Mouse (Mus musculus): ENCODE measurements around the gene Rpf2.

Gene Rpf2

GRCm38 (mm10) chr10:40246374-40247165 is at the start of gene Rpf2:
Rpf2 (minus strand) TSS chr10:40247036.
- TF ChIP-seq GATA4 (IDR thresholded peaks at IDR 0.05; ENCODE audit: insufficient replicate concordance, low read length), result peak; percentile 27; the same call in 1 of the 2 replicates

DNA sequence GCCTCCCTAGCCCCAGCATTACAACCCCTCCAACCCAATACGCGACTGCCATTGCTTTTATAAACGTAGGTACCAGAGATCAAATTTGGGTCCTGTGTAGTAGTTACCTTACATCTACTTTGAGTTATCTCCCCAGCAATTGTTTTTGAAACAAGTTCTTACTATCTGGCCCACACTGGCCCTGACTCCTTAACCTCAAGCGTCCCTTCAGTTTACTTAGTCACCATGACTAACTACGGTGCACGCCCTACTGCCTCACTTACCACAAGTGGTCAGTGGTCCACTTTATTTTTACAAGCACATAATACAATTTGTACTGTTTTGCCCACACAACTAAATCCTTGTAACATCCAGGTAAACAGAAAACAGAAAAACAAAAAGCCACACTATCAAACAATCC is 45.8 kb upstream of the Rpf2 start:
- TF ChIP-seq GATA4 (IDR thresholded peaks at IDR 0.05; ENCODE audit: insufficient replicate concordance, low read length), result no peak

- TF ChIP-seq GATA4 (IDR thresholded peaks at IDR 0.05; ENCODE audit: insufficient replicate concordance, low read length), result no peak
These were observed 39.9 kb upstream of the Rpf2 start for GRCm38 (mm10) chr10:40286767-40287166.

GRCm38 (mm10) chr10:40285571-40285970 is 38.7 kb upstream of the Rpf2 start:
- no peak for TF ChIP-seq GATA4 (IDR thresholded peaks at IDR 0.05; ENCODE audit: insufficient replicate concordance, low read length)

GRCm38 (mm10) chr10:40284997-40285396 is 38.2 kb upstream of the Rpf2 start:
- no peak for TF ChIP-seq GATA4 (IDR thresholded peaks at IDR 0.05; ENCODE audit: insufficient replicate concordance, low read length)

DNA sequence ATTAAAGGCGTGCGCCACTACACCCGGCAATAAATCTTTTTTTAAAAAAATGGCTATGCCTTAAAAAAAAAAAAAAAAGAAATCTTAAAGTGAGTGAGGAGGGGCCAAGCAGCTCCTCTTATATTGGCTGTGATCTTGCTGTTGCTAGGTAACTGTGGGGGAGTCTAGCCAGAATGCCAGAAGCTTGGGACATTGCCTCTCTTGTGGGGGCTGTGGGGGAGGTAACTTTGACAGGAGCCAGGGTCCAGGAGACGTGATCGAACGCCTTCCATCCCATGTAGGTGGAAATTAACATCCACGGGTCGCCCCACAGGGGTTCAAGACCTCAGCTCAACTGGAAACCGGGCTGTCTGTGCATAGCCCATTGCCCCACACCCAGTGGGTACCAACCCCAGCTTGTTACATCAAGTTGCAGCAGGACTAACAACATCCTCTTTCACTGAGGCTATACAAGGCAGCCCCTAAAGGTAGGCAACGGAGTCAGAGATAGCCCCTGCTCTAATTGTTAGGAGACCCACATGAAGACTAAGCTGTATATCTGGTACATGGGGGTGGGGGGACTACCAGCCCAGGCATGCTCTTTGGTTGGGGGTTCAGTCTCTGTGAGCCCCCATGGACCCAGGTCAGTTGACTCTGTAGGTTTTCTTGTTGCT is 37.5 kb upstream of the Rpf2 start:
- TF ChIP-seq GATA4 (IDR thresholded peaks at IDR 0.05; ENCODE audit: insufficient replicate concordance, low read length), result no peak

GRCm38 (mm10) chr10:40283636-40284035 is 36.8 kb upstream of the Rpf2 start:
- TF ChIP-seq GATA4 (IDR thresholded peaks at IDR 0.05; ENCODE audit: insufficient replicate concordance, low read length), result no peak

DNA sequence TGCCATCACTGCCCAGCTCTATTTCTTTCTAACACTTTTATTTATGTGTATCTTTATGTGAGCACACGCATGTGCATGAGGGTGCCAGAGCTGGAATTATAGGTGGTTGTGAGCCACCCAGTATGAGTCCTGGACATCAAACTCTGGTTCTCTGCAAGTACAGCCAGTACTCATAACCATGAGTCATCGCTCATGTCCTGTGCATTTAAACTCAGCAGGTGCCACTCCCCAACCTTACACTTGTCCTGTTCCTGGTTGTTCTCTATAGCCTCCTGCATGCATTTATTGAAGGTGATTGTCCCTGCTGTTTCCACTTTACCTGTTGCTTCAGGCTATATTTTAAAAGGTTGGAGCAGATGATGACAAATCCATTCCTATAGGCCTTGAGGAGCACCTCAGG is 34.7 kb upstream of the Rpf2 start:
- TF ChIP-seq GATA4 (IDR thresholded peaks at IDR 0.05; ENCODE audit: insufficient replicate concordance, low read length), result no peak

DNA sequence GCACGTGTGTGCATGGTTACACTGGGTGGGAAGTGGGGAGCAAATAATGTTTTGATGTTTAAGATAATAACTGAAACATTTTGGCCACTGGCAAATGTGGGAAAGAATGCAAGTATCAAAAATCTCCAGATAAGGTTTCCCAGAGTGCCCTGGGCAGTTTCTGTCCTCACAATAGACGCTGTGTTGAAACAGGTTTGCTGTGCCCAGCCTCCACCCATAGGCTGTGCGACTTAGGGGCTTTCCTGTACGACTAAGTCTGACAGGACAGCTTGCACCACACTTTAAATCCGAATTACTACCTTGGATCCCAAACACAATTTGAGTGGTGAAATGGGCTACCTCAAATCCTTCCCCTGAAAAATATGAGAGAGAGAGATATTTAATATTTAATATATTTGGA is 31.5 kb upstream of the Rpf2 start:
- TF ChIP-seq GATA4 (IDR thresholded peaks at IDR 0.05; ENCODE audit: insufficient replicate concordance, low read length), result no peak

GRCm38 (mm10) chr10:40275991-40276390 is 29.2 kb upstream of the Rpf2 start:
- TF ChIP-seq GATA4 (IDR thresholded peaks at IDR 0.05; ENCODE audit: insufficient replicate concordance, low read length), result no peak

DNA sequence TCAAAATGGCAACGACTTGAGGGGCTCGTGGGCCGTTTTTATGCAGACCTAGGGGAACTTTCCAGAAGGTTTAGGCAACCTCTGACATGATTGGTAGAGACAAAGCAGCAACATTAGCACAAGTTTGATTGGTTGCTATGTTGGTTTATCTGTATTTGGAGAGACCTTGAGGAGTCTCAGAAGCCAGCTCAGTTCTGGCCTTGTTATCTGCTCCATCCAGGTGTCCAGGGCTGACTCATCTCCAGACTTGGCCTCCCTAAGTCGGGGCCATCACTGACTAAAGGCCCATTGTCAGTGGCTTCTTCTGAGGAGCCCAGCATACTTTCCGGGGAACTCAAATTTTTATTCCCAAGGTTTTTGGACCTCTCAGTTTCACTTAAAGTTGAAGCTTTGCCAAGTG is 27.1 kb upstream of the Rpf2 start:
- TF ChIP-seq GATA4 (IDR thresholded peaks at IDR 0.05; ENCODE audit: insufficient replicate concordance, low read length), result no peak

DNA sequence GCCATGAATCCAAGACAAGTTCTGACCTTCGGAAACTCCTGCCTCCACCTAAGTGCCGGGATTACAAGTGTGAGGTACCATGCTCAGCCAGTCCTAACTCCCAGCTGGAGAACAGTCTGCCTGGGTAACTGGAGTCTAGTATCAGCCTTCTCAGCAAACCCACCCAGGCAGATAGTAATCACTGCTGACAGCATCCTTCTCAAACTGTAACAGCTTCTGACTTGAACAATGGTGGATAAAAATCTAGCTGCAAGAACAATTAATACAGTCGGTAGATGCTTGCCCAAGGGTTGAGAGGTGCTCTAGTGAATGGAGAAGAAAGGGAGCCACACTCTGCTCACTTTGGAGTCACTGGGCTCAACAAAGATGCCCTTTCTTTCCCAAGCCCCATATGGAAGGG is 24.4 kb upstream of the Rpf2 start:
- no peak for TF ChIP-seq GATA4 (IDR thresholded peaks at IDR 0.05; ENCODE audit: insufficient replicate concordance, low read length)

GRCm38 (mm10) chr10:40264920-40265319 is 18.1 kb upstream of the Rpf2 start:
- TF ChIP-seq GATA4 (IDR thresholded peaks at IDR 0.05; ENCODE audit: insufficient replicate concordance, low read length), result no peak

DNA sequence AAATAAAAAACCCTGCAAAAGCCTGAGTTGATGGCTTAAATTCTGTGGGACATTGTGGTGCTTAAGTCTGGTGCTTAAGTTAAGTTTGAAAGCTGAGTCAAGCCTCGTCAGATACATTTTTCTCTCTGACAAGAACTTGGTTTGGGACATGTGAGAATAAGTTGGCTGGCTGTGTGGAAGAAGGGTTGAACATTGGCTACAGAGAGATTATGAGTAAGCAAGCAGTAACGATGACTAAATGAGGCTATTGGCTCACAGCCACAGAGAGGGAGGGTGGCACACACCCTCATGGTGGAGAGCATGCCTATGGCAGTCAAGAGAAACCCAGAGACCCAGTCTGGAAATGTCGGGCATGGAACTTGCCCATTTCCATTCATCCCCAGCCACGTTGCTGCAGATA is 16.9 kb upstream of the Rpf2 start:
- TF ChIP-seq GATA4 (IDR thresholded peaks at IDR 0.05; ENCODE audit: insufficient replicate concordance, low read length), result no peak

DNA sequence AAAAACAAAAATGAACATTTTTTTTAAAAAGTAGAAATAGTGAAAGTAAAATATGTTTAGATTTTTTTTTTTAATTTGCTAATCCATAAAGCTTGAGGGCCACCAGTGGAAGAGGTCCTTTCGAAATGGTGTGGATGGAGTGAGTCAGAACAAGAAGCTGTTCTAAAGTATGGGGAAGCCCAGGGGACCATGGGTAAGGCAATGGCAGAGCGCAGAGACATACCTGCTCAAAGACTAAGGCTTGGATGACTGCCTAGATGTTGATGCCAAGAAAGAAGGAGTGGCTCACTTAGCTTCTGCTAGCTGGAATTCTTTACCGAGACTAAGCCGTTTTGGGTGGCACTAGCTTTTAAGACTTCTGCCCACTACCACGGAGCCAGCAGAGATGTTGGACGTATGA is 15.4 kb upstream of the Rpf2 start:
- TF ChIP-seq GATA4 (IDR thresholded peaks at IDR 0.05; ENCODE audit: insufficient replicate concordance, low read length), result no peak

DNA sequence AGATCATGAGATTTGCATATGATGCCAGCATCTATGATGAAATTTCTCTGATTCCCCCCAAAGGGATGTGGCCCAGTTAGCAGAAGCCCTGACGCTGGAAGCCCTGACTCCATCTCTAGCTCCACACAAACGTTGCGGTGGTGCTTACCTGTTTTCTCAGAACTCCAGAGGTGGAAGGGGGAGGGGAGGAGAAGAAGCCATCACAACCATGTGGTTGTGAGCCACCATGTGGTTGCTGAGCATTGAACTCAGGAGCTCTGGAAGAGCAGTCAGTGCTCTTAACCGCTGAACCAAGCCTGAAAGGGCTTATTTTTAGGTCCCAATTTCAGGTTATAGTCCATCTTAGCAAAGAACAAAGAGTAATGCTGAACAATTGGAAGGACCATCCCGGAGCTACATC is 13.5 kb upstream of the Rpf2 start:
- TF ChIP-seq GATA4 (IDR thresholded peaks at IDR 0.05; ENCODE audit: insufficient replicate concordance, low read length), result no peak

GRCm38 (mm10) chr10:40259542-40259941 is 12.7 kb upstream of the Rpf2 start:
- TF ChIP-seq GATA4 (IDR thresholded peaks at IDR 0.05; ENCODE audit: insufficient replicate concordance, low read length), result no peak
